Mouse (Mus musculus) layer of hippocampus, adult 11-12 months (tissue): ENCODE results near the gene Zfp598.
"Not testable (repeated sequence)": the region's sequence is repeated elsewhere in the genome, so short reads cannot be mapped to it uniquely, and the experiment has no call there.

Experiments used
- DNase-seq: peaks from one replicate; pipeline ENCODE4 v3.0.0; 2022; ENCODE audit warnings: low spot score

Gene Zfp598

DNA sequence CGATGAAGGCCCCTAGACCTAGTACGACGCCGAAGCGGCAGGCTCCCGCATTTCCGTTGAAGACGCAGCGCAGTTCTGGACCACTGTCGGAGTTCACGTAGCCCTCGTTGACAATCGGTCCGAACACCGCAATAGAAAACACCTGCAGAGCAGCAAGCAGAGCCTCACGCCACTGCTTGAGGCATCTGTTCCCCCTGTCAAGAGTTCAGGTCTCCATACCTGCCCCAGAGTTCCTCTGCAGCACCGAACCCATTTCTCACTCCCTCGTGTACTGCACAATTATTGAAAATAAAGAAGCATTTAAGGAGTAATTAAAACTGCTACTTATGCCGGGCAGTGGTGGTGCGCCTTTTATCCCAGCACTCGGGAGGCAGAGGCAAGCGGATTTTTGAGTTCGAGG is 18.1 kb downstream of the Zfp598 start:
- no peak for DNase-seq

DNA sequence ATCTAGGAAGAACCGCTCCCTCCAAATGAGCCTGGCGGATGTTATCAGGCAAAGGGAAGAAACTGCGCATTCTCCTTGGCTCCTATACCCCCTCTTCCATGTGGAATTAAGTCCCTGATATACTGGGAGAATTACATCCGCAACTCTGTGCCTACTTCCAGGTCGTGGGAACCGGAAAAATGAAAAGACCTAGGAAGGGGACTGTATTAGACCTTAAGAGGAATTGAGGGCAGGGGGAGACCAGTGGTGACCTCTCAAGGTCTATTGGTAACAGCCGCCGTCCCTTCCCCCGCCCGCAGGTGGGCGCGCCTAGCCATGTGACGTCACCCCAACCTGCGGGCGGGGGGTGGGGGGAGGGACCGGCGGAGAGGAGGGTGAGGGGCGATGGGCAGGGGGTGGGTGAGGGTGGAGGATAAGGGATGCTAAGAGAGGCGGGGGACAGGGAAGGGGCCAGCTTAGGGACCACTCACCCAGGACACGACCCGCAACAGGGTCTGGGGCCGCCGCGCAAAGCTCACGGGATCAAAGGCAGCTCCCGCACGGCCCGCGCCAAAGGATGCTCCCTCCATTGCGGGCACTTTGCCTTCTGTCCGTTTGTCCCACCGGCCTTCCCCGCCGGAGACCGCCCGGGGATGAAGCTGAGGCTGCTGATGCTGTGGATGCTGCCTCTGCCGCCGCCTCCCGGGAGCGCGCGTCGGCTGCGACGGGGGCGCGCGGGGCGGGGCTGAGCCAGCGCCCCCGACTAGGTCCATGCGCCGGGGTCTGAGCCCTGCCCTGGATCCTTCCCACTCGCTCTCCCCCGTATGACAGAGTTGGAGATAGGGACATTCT is 20.0 kb downstream of the Zfp598 start, which contains the start of gene Syngr3:
TSS of gene Syngr3 (minus strand) at position 705 of the 831 bp plus-strand sequence.
- no peak for DNase-seq

DNA sequence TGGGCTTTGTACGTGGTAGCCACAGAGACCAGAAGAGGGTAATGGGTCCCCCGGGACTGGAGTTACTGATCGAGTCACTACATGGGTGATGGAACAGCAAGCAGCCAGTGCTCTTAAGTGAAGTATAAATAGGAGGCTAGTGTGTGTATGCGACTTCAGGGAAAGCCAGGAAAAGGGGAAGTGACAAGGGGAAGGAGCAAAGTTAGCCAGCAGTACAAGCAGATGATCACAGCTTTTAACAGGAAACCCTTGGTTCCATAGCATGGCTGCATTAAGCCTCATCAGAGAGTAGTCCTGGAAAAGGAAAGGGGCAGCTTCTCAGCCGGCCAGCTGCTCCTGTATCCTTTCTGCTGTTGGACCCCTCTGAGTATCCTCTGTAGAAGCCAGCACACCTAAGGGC is 22.9 kb downstream of the Zfp598 start:
- DNase-seq, result no peak

DNA sequence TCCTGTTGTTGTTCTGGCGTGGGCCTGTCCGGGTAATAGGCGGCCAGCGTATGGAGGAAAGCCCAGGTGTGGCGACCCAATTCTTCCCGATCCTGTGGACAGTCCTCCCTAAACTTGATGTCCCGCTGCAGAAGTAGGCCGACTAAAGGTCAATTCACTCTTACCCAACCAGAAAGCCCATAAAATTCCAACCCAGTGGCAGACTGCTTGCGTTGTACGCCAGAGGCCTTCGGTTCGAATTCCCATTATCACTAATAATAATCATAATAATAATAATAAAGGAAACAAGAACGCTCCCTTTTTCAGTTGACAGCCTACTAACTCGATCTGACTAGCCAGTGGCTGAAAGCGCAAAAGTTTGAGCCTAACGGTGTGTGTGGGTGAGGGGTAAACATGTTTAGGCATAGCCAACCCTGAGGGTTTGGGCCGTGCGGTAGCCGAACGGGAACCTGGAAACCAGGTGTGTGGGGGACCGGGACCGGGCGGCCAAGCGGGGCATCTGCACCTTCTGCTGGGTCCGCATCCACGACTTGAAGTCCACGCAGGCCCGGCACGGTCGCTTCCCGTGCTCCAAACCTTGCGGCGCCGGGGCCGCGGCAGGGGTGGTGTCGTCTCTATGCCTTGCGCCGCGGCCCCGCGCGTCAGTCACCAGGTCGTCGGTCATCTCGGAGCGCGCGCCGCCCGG is 26.0 kb downstream of the Zfp598 start:
- DNase-seq, result no peak

DNA sequence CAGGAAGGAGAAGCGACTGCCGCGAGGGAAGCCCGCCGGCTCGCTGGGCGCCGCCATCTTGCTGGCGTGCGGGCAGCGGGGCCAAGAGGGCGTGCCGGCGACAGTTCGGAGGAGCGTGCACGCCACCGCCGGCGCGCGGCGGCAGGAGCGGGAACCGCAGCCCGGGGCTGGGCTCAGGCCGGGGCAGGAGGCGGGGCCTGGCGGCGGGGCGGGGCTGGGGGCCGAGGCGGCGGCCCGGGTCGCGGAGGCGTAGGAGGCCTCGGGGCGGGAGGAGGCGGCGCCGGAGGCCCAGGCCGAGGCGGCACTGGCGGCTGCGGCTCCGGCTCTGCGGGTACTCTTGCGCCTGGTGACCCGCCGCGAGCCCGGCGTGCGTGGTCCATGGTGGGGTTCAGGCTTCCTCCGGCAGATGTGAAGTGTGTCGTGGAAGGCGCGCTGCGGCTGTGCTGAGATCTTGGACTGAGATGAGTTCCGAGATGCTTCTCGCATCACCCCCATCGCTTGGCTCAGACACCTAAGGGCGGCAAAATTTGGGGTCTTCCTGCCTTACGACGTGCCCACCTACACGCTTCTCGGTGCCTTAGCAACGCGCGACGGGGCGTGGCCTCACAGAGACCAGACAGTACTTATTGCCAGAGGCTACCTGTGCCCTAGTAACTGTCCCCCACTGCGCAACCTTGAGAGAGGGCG is 26.7 kb downstream of the Zfp598 start, which contains the start of the genes Gfer and Noxo1:
TSS of gene Gfer (minus strand) at position 146 of the 687 bp plus-strand sequence.
TSS of gene Noxo1 (plus strand) at position 224 of the 687 bp plus-strand sequence.
- DNase-seq, result peak; percentile 85

DNA sequence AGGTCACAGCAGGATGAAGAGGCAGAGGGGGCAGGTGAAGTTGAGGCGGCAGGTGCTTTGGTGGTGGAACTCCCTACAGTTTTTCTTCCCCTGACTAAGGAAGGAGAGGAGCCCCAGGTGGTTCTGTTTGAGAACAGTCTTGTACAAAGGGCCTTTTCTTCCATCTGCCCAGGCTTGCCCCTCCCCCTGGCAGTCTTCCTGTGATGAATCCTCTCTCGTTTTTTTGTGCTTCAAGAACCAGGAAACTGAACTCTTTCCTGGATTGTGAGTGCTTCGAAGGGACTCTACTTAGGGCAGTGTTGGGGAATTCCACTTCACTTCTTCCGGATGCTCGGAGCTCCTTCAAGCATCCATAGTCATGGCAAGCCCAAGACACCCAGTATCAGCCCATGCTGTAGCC is 28.5 kb downstream of the Zfp598 start:
- DNase-seq, result no peak

DNA sequence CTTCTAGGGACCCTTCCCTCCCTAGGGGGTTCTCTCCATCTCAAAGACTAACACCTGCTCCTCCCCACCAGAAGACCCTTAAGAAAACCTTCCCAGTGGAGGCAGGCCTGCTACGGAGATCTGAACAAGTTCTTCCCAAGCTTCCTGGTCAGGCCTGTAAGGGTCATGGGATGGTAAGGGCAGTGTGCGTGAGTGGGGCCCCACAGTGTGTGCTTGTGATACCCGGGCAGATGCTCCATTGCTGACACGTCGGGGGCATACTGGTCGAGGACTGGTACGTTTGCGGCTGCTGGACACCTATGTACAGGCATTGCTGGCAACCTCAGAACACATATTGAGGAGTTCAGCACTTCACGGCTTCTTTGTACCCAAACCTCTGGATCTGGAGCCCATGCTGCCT is 29.2 kb downstream of the Zfp598 start:
- DNase-seq, result no peak

DNA sequence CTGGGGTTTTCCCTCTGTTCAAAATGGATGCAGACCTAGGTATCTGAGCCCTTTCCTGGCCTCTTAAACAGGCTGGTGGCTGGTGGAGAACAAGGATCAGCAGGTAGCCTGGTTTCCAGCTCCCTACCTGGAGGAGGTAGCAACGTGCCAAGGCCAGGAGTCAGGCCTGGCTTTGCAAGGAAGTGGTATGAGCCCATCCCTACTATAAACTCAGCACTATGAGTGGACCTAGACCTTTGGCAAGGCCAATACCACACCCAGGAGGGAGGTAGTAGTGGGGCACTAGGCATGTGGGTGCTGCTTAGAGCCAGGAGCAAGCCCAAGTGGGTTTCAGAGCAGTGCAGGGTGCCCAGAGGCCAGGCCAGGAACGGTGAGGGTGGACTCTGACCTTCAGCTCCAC is 30.0 kb downstream of the Zfp598 start:
- no peak for DNase-seq

DNA sequence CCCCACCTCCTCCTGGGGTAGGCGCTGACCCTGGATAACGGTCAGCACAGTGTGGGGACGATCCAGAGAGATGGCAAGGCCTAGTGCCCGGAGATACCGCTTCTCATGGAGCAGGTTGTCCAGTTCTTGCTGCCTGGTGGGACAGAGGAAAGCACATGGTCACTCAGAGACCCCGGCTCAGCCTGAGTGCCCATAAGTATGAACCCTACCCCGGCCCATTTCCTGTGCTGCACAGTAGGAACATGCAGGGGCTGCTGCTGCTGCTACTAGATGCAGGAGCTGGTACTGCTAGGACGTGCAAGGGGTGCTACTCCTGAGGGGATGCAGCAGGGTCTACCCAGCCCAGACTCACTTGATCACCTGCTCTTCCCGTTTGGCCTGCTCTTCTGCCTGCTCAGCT is 31.8 kb downstream of the Zfp598 start:
- DNase-seq, result no peak

DNA sequence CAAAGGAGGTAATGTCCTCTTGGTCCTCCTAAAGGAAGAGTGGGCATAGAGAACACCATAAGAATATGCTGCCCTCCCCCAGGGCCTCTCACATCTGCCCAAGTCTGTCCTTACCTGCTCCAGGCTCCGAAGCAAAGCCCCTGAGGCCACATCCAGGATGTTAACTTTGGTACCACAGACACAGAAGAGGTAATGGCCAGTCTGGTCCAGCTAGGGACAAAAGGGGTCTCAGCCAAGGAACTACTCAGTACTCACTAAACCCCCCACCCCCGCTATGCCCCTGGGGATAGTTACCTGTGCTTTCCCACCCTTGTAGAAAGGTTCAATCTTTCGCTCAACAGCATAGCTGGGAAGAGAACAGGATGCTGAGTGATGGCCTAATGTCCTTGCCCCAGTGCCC is 36.3 kb downstream of the Zfp598 start:
- DNase-seq, result no peak

DNA sequence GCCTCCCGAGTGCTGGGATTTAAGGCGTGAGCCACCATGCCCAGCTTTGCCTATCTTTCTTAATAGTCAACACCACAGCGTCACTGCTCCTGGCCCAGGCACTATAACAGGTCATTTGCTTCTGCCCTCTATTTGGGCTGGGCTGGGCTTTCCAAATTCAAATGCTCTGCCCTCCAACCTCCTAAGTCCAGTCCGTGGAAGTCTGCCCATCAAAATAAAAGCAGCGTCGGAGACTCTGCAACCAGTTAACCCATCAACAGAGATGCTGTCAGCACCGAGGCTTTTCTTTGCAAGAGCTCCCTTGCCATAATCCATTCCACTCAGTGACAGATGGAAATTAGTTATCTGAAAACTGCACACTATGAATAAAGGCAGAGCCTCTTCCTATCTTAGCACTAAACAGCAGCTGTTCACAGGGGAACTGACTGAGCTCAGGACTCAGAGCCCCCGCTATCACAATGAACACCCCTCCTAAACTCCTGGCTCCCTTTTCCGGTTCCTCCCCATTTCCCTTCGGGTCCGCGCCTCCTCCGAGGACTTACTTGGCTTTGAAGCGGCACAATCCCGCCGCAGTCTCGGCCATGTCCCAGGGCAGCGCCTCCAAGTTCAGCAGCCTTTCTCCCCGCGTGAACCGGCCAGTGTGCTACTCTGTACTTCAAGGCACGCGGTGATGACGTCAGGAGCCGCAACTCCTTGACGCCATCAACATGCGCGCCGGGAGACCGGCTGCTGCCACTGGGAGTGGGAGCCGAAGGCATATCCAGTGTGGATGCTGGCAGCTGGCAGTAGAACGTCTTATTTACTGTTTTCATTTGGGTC is 37.7 kb downstream of the Zfp598 start, which contains the start of gene Tbl3:
TSS of gene Tbl3 (minus strand) at position 679 of the 819 bp plus-strand sequence.
- peak; percentile 94 for DNase-seq

DNA sequence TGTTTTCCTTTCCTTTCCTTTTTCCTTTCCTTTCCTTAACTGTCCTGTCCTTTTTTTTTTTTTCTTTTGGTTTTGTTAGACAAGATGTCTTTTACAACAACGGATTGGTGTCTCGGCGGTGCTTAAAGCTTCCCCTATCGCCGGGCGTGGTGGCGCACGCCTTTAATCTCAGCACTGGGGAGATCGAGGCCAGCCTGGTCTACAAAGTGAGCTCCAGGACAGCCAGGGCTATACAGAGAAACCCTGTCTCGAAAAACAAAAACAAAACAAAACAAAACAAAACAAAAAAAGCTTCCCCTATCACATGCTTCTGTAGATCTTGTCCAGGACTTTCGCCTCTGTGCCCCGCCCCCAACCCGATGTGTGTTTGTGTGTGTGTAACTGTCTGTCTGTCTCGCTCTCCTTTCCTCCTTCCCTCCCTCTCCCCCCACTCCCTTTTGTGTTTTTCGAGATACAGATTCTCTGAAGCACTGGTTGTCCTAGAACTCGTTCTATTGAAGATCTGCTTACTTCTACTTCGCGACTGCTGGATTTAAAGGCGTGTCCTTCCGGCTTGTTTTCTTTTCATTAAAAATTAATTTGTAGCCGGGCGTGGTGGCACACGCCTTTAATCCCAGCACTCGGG is 38.4 kb downstream of the Zfp598 start:
- no peak for DNase-seq

DNA sequence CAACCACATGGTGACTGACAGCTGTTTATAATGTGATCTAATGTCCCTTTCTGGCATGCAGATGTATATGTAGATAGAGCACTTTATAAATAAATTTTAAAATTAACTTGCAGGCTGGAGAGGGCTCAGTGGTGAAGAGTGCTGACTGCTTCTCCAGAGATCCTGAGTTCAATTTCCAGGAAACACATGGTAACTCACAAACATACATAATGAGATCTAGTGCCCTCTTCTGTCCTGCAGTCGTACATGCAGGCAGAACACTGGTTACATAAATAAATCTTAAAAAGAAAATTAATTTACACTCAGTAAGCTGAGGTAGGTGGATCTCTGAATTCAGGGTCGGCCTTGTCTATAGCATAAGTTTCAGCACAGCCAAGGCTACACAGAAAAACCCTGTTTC is 39.2 kb downstream of the Zfp598 start:
- no peak for DNase-seq

DNA sequence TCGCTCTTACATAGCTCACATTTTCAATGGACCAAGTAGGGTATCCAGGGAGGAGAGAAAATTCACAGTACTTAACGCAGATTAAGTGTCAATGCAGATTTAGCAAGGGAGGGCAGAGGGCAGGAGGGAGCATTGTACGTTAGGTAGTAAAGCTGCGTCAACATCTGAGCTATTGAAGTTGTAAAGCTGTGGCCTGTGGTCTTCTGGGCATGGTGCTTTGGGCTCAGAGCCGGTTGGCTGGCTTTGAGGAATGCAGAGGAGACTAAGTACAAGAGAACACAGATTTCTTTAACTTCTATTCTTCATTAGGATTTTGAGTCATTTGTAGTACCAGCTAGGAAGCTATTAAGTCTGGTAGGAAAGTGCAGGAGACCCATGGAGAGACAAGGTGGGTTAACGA is 46.1 kb downstream of the Zfp598 start:
- DNase-seq, result no peak

DNA sequence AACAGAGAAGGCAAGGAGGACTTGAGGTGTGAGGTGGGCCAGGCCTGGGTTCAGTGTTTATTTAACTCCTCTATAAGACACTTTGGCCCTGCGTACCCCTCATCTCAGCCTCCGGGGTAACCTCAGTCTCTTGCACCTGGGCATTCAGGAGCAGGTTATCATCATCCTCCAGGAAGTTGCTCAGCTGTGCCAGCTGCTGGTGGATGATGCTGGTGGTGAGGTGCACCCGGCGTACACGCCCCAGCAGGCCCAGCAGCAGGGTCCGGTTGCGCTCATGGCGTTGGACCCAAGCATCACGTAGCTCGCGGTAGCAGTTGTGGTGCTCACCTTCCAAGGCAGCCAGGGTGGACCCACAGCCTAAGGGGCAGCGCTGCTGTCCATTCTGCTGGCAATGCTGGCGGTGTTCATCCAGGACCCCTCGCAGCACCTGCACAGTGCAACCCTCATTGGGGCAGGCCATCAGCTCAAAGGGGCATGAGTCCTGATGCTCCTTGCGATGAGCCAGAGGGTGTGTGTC is 46.7 kb downstream of the Zfp598 start:
- DNase-seq, result no peak

DNA sequence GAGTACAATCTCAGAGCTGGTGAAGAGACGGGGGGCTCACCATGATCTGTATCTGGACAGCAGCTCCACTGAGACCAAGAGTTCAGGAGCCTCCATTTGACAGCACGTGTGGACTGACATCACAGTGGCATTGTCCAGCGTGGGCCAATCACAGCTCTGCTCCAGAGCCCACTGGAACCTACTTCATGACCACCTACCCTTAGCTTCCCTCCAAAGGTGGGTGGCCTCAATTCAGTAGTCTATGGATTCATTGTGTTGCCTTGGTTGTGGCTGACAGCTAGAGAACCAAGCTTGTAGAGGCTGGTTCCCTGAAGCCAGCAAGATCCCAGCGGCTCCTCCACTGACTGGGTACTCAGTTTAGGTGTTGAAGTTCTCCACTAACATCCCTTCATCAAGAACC is 48.5 kb downstream of the Zfp598 start, which contains the start of the genes Rnf151 and Rps2:
TSS of gene Rnf151 (minus strand) at position 121 of the 400 bp plus-strand sequence.
TSS of gene Rps2 (plus strand) at position 174 of the 400 bp plus-strand sequence.
- DNase-seq, result no peak

DNA sequence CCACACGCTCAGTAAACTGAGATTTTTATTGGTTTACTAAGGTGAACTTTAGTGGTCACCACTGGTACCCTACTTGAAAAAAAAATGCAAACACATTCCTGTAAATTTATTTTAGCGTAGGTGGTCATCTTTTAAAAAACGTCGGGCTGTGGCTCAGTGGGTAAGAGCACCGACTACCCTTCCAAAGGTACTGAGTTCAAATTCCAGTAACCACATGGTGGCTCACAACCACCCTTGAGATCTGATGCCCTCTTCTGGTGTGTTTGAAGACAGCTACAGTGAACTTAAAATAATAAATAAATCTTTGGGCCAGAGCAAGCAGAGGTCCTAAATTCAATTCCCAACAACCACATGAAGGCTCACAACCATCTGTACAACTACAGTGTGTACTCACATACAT is 49.5 kb downstream of the Zfp598 start:
- not testable (repeated sequence) for DNase-seq

DNA sequence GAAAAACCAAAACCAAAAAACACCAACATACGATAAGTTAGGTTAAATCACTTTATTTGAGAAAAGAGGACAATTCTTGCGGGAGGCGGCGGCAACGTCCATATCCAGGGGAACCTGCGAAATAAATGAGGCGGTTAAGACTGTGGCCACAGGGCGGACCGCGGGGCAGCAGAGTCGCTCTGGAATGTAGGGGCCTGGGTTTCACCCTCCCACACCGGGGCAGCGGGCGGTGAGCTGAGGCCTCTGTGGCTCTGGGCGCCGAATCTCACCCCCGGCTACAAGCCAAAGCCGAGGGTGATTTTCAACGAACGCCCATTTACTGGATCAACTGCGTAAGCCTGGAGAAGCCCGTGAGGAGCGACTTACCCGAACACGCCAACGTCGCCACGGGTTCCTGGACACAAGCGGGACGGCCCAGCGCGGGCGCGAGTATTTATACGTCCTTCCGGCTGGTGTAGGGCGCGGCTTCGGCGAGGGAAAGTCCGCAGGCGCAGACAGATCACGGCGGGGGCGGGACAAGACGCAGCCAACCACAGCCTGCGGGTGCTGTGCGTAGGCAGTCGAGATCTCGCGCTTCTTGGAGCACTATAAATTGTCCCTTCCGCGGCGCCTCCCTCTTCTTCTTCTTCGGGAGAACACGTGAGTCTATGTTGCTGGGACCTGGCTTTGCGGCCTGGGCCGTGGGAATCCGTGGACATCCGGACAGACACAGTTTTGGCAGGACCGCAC is 50.2 kb downstream of the Zfp598 start:
- peak; percentile 99 for DNase-seq

DNA sequence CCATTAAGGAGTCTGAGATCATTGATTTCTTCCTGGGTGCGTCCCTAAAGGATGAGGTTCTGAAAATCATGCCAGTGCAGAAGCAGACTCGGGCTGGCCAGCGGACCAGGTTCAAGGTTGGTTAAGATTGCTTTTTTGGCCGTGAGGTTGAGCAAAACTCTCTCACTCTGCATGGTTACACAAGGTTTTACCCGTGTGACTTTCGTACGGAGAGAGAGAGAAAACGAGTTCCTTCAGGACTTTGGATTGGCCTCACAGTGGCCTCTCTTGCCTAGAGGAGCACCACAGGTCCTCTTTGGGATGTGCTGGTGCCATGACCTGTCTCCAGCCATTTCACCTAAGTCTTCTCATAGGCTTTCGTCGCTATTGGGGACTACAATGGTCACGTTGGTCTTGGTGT is 51.1 kb downstream of the Zfp598 start:
- DNase-seq, result not testable (repeated sequence)

DNA sequence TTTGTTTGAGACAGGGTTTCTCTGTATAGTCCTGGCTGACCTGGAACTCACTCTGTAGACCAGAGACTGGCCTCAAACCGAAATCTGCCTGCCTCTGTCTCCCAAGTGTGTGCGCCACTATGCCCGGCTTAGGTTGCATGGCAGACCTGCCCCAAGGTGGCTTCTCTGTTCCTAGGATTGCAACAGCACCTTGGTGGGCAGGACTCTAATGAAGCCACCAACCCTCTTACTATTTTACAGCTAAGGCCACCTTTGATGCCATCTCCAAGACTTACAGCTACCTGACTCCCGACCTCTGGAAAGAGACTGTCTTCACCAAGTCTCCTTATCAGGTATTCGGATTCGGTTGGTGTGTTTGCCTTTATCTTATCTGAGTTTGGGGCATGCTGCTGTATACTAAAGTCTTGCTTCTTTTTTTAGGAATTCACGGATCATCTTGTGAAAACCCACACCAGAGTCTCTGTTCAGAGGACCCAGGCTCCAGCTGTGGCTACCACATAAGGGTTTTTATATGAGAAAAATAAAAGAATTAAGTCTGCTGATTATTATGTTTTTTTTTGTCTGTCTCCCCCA is 52.0 kb downstream of the Zfp598 start:
- not testable (repeated sequence) for DNase-seq
